Mouse (Mus musculus) ES-E14 (cell line): ENCODE data around the gene Meox1. TPM values are rescaled to one million over a fixed set of nuclear protein-coding genes. Genes with fewer than 3 reads are reported as not detected.

Source experiments
- DNase-seq: peaks from one replicate; pipeline ENCODE4 v3.0.0-alpha.2; 2013; ENCODE audit warnings: low read depth, low spot score
- H3K27ac ChIP-seq: 2 replicates; pipeline ENCODE4 v1.5.1; 2012; ENCODE audit warnings: low read depth, mild to moderate bottlenecking, low read length, moderate library complexity, mixed read lengths; ENCODE audit not compliant: poor library complexity, insufficient read depth, severe bottlenecking
- H3K36me3 ChIP-seq: 2 replicates; pipeline ENCODE4 v1.6.1; 2012; ENCODE audit warnings: mild to moderate bottlenecking, low read length, moderate library complexity, mixed read lengths; ENCODE audit not compliant: control insufficient read depth, poor library complexity, insufficient read depth, severe bottlenecking
- H3K4me1 ChIP-seq, 2 experiments: fragments of 150-350 bp in 1 of 2; sonication (generic) in 1 of 2; 2 replicates each; pipeline ENCODE4 v1.6.1; 2012; ENCODE audit warnings: low read length in 2 of 2, mild to moderate bottlenecking in 1 of 2, mixed read lengths in 1 of 2; ENCODE audit not compliant: control insufficient read depth in 2 of 2, insufficient read depth in 2 of 2, poor library complexity in 1 of 2
- H3K4me3 ChIP-seq, 2 experiments: fragments of 150-350 bp in 1 of 2; sonication (generic) in 1 of 2; 2 replicates each; pipeline ENCODE4 v1.5.1; 2012; ENCODE audit warnings: low read length in 2 of 2, low read depth in 1 of 2, mild to moderate bottlenecking in 1 of 2, mixed read lengths in 1 of 2; ENCODE audit not compliant: insufficient read depth in 1 of 2, poor library complexity in 1 of 2, severe bottlenecking in 1 of 2
- H3K9ac ChIP-seq: 2 replicates; pipeline ENCODE4 v1.6.1; 2012; ENCODE audit warnings: low read depth, mild to moderate bottlenecking, low read length, mixed read lengths; ENCODE audit not compliant: poor library complexity, insufficient read depth, severe bottlenecking
- H3K9me3 ChIP-seq: fragments of 150-350 bp; sonication (generic); 2 replicates; pipeline ENCODE4 v1.6.1; 2012; ENCODE audit warnings: low read depth, mild to moderate bottlenecking, low read length; ENCODE audit not compliant: control insufficient read depth, insufficient read depth
- CHD2 ChIP-seq: IDR thresholded peaks from 2 replicates; pipeline ENCODE4 v1.6.1; 2014; ENCODE audit warnings: mild to moderate bottlenecking, low read depth, low read length, inconsistent platforms
- HCFC1 ChIP-seq: IDR thresholded peaks from 2 replicates; pipeline ENCODE4 v1.6.1; 2012; ENCODE audit warnings: low read length, inconsistent platforms, borderline replicate concordance; ENCODE audit not compliant: insufficient read depth
- MAFK ChIP-seq: IDR thresholded peaks from 2 replicates; pipeline ENCODE4 v1.6.1; 2014; ENCODE audit warnings: mild to moderate bottlenecking, low read depth, low read length, inconsistent platforms; ENCODE audit not compliant: insufficient read depth
- ZC3H11A ChIP-seq: IDR thresholded peaks from 2 replicates; pipeline ENCODE4 v1.6.1; 2012; ENCODE audit warnings: low read depth, mild to moderate bottlenecking, inconsistent platforms, low read length, borderline replicate concordance
- ZNF384 ChIP-seq: IDR thresholded peaks from 2 replicates; pipeline ENCODE4 v1.6.1; 2012; ENCODE audit warnings: low read depth, low read length, inconsistent platforms
- in situ Hi-C, 2 experiments: fragments of 600-800 bp; cut with MboI; formaldehyde crosslinking; loops; one replicate each; pipeline ENCODE4 v1.15.1; 2025; ENCODE audit warnings: low sequenced_read_pairs in 2 of 2, inconsistent platforms in 1 of 2; ENCODE audit not compliant: unreplicated experiment in 2 of 2
- total RNA-seq: library from RNA; depleted of rRNA; stranded (reverse); fragments of 300-350 nt; gene quantifications from 2 replicates; pipeline ENCODE4 v1.2.3, GENCODE M21; 2012

The Meox1 gene
- total RNA-seq, 1 experiment = 0.36 TPM

DNA sequence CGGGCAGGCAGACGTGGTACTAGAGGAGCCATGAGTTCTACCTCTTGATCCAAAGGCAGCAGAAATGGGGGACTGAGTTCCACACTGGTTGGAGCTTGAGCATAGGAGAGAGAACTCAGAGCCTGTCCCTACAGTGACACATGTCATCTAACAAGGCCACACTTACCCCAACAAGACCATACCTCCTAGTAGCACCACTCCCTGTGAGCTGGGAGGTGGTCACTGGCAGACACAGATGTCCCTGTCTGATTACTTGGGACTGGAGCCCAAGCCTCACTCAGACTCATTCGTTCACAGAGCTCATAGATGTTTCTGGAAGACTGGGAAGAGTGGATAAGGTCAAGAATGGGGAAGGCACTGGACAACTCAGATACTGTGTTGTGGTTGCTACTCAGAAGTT is 24.4 kb upstream of the Meox1 start:
- no peak overlapping the region for H3K4me3 ChIP-seq
- no peaks in the 10 kb centered on the region; a peak in 1 of 4 replicates for H3K4me1 ChIP-seq
- no peak overlapping the region for H3K9ac ChIP-seq
- H3K36me3 ChIP-seq = no peaks in the 10 kb centered on the region
- no peak for TF ChIP-seq ZC3H11A
- TF ChIP-seq CHD2 = no peak
- no peak for TF ChIP-seq ZNF384
- TF ChIP-seq HCFC1 = no peak
- no peak for TF ChIP-seq MAFK
- no peak for DNase-seq
- H3K27ac ChIP-seq = no peak overlapping the region
- no peaks in the 10 kb centered on the region for H3K9me3 ChIP-seq
- in situ Hi-C loops = no loop called here

- H3K9me3 ChIP-seq = no peaks in the 10 kb centered on the region
- no peak overlapping the region for H3K27ac ChIP-seq
- H3K4me1 ChIP-seq = no peaks in the 10 kb centered on the region
- in situ Hi-C loops = no loop called here
- H3K36me3 ChIP-seq = no peaks in the 10 kb centered on the region
- H3K9ac ChIP-seq = no peak overlapping the region
- DNase-seq = no peak
- TF ChIP-seq HCFC1 (no peak), MAFK (no peak), ZC3H11A (no peak), CHD2 (no peak), ZNF384 (no peak)
- no peak overlapping the region for H3K4me3 ChIP-seq
Observed at GRCm38 (mm10) chr11:101916772-101917171, 22.6 kb upstream of the Meox1 start.

DNA sequence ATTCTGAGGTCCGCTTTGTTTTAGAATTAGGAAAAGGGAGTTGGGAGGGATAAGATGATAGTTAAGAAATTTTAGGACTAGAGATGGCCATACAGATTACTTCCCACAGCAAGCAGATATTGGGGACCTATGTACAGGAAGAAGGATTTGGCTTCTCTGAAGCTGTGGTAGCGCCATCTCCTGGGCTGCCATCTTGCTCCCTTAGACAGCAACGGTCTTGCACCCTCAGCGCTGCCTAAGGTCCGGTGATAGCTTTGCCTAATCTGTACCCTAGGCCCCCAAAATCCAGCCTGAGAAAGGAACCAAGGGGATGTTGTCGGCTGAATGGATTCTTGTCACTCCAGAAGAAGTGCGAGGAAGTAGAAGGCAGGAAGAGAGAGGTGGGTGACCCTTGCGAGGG is 19.4 kb upstream of the Meox1 start:
- Histone ChIP-seq H3K27ac (no peak overlapping the region), H3K9me3 (no peaks in the 10 kb centered on the region), H3K9ac (no peak overlapping the region), H3K4me3 (no peak overlapping the region), H3K4me1 (0 out of 4 replicates have a peak, but pooled peaks cover 0 to 2% of the 10 kb centered on the region in 2 experiments), H3K36me3 (no peaks in the 10 kb centered on the region)
- no peak for TF ChIP-seq CHD2
- TF ChIP-seq HCFC1 = no peak
- no peak for TF ChIP-seq ZC3H11A
- no peak for TF ChIP-seq MAFK
- no peak for TF ChIP-seq ZNF384
- in situ Hi-C loops = loop anchor here (5.0 kb wide), 1 partner anchor 96 kb away; no protein-coding TSS in a partner anchor
- no peak for DNase-seq

GRCm38 (mm10) chr11:101911855-101912579 is 17.8 kb upstream of the Meox1 start:
- DNase-seq = no peak
- H3K27ac ChIP-seq = no peak overlapping the region
- H3K4me3 ChIP-seq = no peak overlapping the region
- H3K9ac ChIP-seq = no peak overlapping the region
- no peaks in the 10 kb centered on the region for H3K36me3 ChIP-seq
- in situ Hi-C loops = loop anchor here (5.0 kb wide), 1 partner anchor 95 kb away; no protein-coding TSS in a partner anchor
- no peaks in the 10 kb centered on the region for H3K9me3 ChIP-seq
- no peak for TF ChIP-seq ZNF384
- no peak for TF ChIP-seq MAFK
- TF ChIP-seq CHD2 = no peak
- no peak for TF ChIP-seq HCFC1
- no peak for TF ChIP-seq ZC3H11A
- H3K4me1 ChIP-seq = 0 out of 4 replicates have a peak, but pooled peaks cover under 1 to 2% of the 10 kb centered on the region in 2 experiments
